Mouse (Mus musculus) frontal cortex, adult (tissue): ENCODE data around the gene Gsdma3.
"Not testable (repeated sequence)": the region's sequence is repeated elsewhere in the genome, so short reads cannot be mapped to it uniquely, and the experiment has no call there.

ENCODE experiments used
- ATAC-seq: cut with Nextera tagmentation; 2 replicates; pipeline ENCODE4 v1.9.2; 2017; ENCODE audit warnings: mild to moderate bottlenecking, moderate library complexity, mixed read lengths; ENCODE audit not compliant: low TSS enrichment

Gene Gsdma3

GRCm38 (mm10) chr11:98671284-98671815, 45.2 kb downstream of the Gsdma3 start:
- ATAC-seq: no peak

GRCm38 (mm10) chr11:98671857-98672256, 45.7 kb downstream of the Gsdma3 start:
- no peak for ATAC-seq

- ATAC-seq: no peak
Measured at GRCm38 (mm10) chr11:98672482-98672881, 46.3 kb downstream of the Gsdma3 start.

- ATAC-seq: peak; percentile 85
Measured at GRCm38 (mm10) chr11:98673136-98673535, 47.0 kb downstream of the Gsdma3 start.

GRCm38 (mm10) chr11:98675829-98676363, 49.7 kb downstream of the Gsdma3 start:
- no peak for ATAC-seq

- ATAC-seq: no peak
Measured at GRCm38 (mm10) chr11:98680023-98680422, 53.9 kb downstream of the Gsdma3 start.

GRCm38 (mm10) chr11:98680595-98680994, 54.4 kb downstream of the Gsdma3 start:
- ATAC-seq: not testable (repeated sequence)

- ATAC-seq: no peak
Measured at GRCm38 (mm10) chr11:98681186-98681585, 55.0 kb downstream of the Gsdma3 start.

GRCm38 (mm10) chr11:98681786-98682745, 55.9 kb downstream of the Gsdma3 start, which contains the start of gene Psmd3:
Psmd3 (plus strand) TSS chr11:98682554.
- peak; percentile 94 for ATAC-seq

GRCm38 (mm10) chr11:98682811-98683210, 56.7 kb downstream of the Gsdma3 start:
- ATAC-seq: no peak

- ATAC-seq: no peak
Measured at GRCm38 (mm10) chr11:98685642-98686041, 59.5 kb downstream of the Gsdma3 start.

- no peak for ATAC-seq
Measured at GRCm38 (mm10) chr11:98686976-98687375, 60.8 kb downstream of the Gsdma3 start.
